30 mouse cellular contexts compared by ENCODE assay signal in the genomic region with DNA sequence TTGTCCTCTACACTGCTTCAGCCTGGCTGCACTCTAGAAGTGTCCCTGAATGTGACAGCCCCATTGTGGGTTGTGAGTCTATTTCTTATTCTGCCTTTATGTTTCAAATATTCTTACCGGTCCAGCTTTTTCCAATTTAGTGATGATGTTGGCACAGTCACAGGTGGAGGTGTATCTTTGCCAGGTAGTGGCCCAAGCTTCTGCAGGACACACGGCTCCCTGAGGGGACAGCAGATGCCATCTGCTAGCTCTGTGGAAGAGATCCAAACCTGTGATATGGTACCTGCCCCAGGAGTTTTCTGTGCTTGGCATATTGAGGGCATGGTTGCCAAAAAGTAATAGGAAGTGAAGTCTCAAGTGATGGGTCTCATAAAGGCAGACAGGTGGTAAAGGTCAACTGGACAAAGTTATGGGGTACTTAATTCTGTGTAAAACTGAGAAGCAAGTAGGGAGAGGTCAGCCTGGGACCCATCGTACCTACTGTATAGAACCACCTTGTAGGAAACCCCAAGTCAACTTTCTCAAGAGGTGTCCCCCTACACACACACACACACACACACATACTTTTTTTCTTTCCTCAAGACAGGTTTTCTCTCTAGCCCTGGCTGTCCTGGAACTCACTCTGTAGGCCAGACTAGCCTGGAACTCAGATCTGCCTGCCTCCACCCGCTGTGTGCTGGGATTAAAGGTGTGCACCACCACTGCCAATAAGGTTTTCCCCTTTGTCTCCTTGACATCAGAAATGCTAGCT. TPM values are rescaled to one million over a fixed set of nuclear protein-coding genes. Genes with fewer than 3 reads are reported as not detected.
A peak's percentile ranks its signal among the peaks of the same experiment; 100 is the strongest.
DNase-seq lines count a peak whose midpoint lies in the region; ATAC-seq and TF ChIP-seq lines count a peak whose summit lies in the region.
"Had no signal": no experiment of that assay in that cellular context is flagged by ENCODE, and none has a peak within 500 bp of the region (broad histone marks: within the 10 kb centered on the region; RNA-seq: fewer than 3 reads in every experiment).

No protein-coding gene starts in this region.

- peaks cover 24% of the 10 kb centered on the region; the same call in 1 of the 2 replicates for H3K36me3 ChIP-seq in hindbrain, postnatal 0 days (ENCODE audit: insufficient read depth, low read length)
- H3K36me3 ChIP-seq in hindbrain, embryonic 13.5 days: peaks cover 57% of the 10 kb centered on the region
- H3K36me3 ChIP-seq in megakaryocyte, embryonic 14.5 days (replicated peaks; ENCODE audit: low read length): peaks cover 100% of the 10 kb centered on the region

- 86% methylated on average over 4 of the region's 4 CpGs for WGBS in hindbrain, postnatal 0 days
- 95% methylated on average over 4 of the region's 4 CpGs for WGBS in hindbrain, embryonic 13.5 days

- no peak for ATAC-seq in hindbrain, postnatal 0 days
- no peak for ATAC-seq in hindbrain, embryonic 13.5 days (ENCODE audit: low FRiP score)
- ATAC-seq in megakaryocyte, adult 5-6 weeks (ENCODE audit: poor library complexity, severe bottlenecking): no peak
- no peak for ATAC-seq in frontal cortex, adult (ENCODE audit: low TSS enrichment)
- ATAC-seq: forebrain, embryonic 13.5 days; hindbrain, embryonic 16.5 days; intestine, embryonic 15.5 days; Patski had no signal

- no peaks in the 10 kb centered on the region for H3K27me3 ChIP-seq in hindbrain, postnatal 0 days (ENCODE audit: insufficient read depth, low read length)
- no peaks in the 10 kb centered on the region for H3K27me3 ChIP-seq in hindbrain, embryonic 13.5 days
- no peaks in the 10 kb centered on the region for H3K27me3 ChIP-seq in megakaryocyte, embryonic 14.5 days (replicated peaks)
- H3K27me3 ChIP-seq: forebrain, embryonic 13.5 days; intestine, embryonic 15.5 days; limb, embryonic 15.5 days; neural tube, embryonic 13.5 days; Patski had no signal

- no peak for TF ChIP-seq CTCF in hindbrain, postnatal 0 days (IDR thresholded peaks at IDR 0.05; ENCODE audit: low read depth)

- H3K4me2 ChIP-seq in hindbrain, postnatal 0 days (ENCODE audit: low read depth, low read length): no peak overlapping the region
- H3K4me2 ChIP-seq in hindbrain, embryonic 13.5 days: no peak overlapping the region
- H3K4me2 ChIP-seq: forebrain, embryonic 13.5 days; intestine, embryonic 15.5 days; limb, embryonic 15.5 days; neural tube, embryonic 13.5 days had no signal

- no peak overlapping the region for H3K4me3 ChIP-seq in hindbrain, postnatal 0 days (ENCODE audit: low read length)
- H3K4me3 ChIP-seq in hindbrain, embryonic 13.5 days: no peak overlapping the region
- peak overlapping the region; percentile 9 for H3K4me3 ChIP-seq in megakaryocyte, embryonic 14.5 days (replicated peaks)
- H3K4me3 ChIP-seq: forebrain, embryonic 13.5 days; hindbrain, embryonic 10.5 days; intestine, embryonic 15.5 days; limb, embryonic 10.5 days; limb, embryonic 15.5 days; midbrain, embryonic 10.5 days; myocyte; neural tube, embryonic 13.5 days had no signal

- H3K9me3 ChIP-seq in hindbrain, postnatal 0 days (ENCODE audit: low read length): no peaks in the 10 kb centered on the region
- no peaks in the 10 kb centered on the region for H3K9me3 ChIP-seq in hindbrain, embryonic 13.5 days
- H3K9me3 ChIP-seq in megakaryocyte, embryonic 14.5 days: no peaks in the 10 kb centered on the region
- H3K9me3 ChIP-seq: forebrain, embryonic 13.5 days; G1E; hindbrain, embryonic 10.5 days; intestine, embryonic 15.5 days; limb, embryonic 10.5 days; limb, embryonic 15.5 days; midbrain, embryonic 10.5 days; neural tube, embryonic 13.5 days had no signal

- H3K9ac ChIP-seq in hindbrain, postnatal 0 days (replicated peaks; ENCODE audit: low read length): no peak overlapping the region
- H3K9ac ChIP-seq in hindbrain, embryonic 13.5 days: no peak overlapping the region
- H3K9ac ChIP-seq: forebrain, embryonic 13.5 days; intestine, embryonic 15.5 days; limb, embryonic 15.5 days; neural tube, embryonic 13.5 days had no signal

- peak; percentile 19 for DNase-seq in hindbrain, postnatal 0 days (ENCODE audit: low spot score)
- peak; percentile 93 for DNase-seq in cerebellum, adult 8-10 months
- peak; percentile 91 to 93 for DNase-seq in cerebellum, postnatal 25 days
- DNase-seq in adrenal gland, postnatal 25 days: no peak
- DNase-seq: adrenal gland, postnatal 10 days; gastrocnemius, postnatal 14 days; heart, postnatal 14 days; kidney, adult 2 months; kidney, postnatal 4 days; lung, adult 2 months; lung, postnatal 10 days; thymus, postnatal 14 days had no signal

- no peak overlapping the region; the same call in 1 of the 2 replicates for H3K27ac ChIP-seq in hindbrain, postnatal 0 days
- H3K27ac ChIP-seq in hindbrain, embryonic 13.5 days: no peak overlapping the region
- H3K27ac ChIP-seq: forebrain, embryonic 13.5 days; hindbrain, embryonic 10.5 days; intestine, embryonic 15.5 days; kidney, postnatal 0 days; limb, embryonic 10.5 days; limb, embryonic 15.5 days; macrophage; midbrain, embryonic 10.5 days; neural tube, embryonic 13.5 days had no signal

- no peaks in the 10 kb centered on the region; the same call in 1 of the 2 replicates for H3K4me1 ChIP-seq in hindbrain, postnatal 0 days (ENCODE audit: insufficient read depth, low read length)
- H3K4me1 ChIP-seq in hindbrain, embryonic 13.5 days (replicated peaks): no peaks in the 10 kb centered on the region
- H3K4me1 ChIP-seq in megakaryocyte, embryonic 14.5 days: peaks cover 100% of the 10 kb centered on the region
- H3K4me1 ChIP-seq: forebrain, embryonic 13.5 days; limb, embryonic 15.5 days; midbrain, embryonic 10.5 days had no signal

RNA-seq across cellular contexts. Expression of a gene that starts 12.0 kb away (rescaled TPM):
- total RNA-seq in hindbrain, postnatal 0 days (2014; rRNA removed): 131 and 135 TPM in 2 replicates
- polyA plus RNA-seq in hindbrain, postnatal 0 days (2015; fragmentation: Nextera tagmentation; extraction: Ambion mirVana): 158 and 160 TPM in 2 replicates
- 152 and 155 TPM in 2 replicates for polyA plus RNA-seq in hindbrain, embryonic 13.5 days (2015; fragmentation: Nextera tagmentation; extraction: Ambion mirVana)
- polyA plus RNA-seq in megakaryocyte, embryonic 14.5 days (2012; ENCODE audit: insufficient read depth, low replicate concordance): 175 and 255 TPM in 2 replicates
- 356 and 374 TPM in 2 replicates for total RNA-seq in megakaryocyte, adult 5-6 weeks (2015)
- total RNA-seq in megakaryocyte, adult 5-6 weeks (2017): 194 and 199 TPM in 2 replicates
- 284 and 313 TPM in 2 replicates for total RNA-seq in adrenal gland, postnatal 25 days (2021)

RNA-seq across cellular contexts. Expression of a gene that starts 12.1 kb away (rescaled TPM):
- total RNA-seq in hindbrain, postnatal 0 days (2014; rRNA removed): 0.68 TPM in 1 of 2 replicates, not detected in the other
- polyA plus RNA-seq in hindbrain, postnatal 0 days (2015; fragmentation: Nextera tagmentation; extraction: Ambion mirVana): 0.13 and 0.15 TPM in 2 replicates
- 0.28 and 0.31 TPM in 2 replicates for polyA plus RNA-seq in hindbrain, embryonic 13.5 days (2015; fragmentation: Nextera tagmentation; extraction: Ambion mirVana)
- polyA plus RNA-seq in megakaryocyte, embryonic 14.5 days (2012; ENCODE audit: insufficient read depth, low replicate concordance): 86.1 and 150 TPM in 2 replicates
- 0.83 and 2.2 TPM in 2 replicates for total RNA-seq in megakaryocyte, adult 5-6 weeks (2015)
- 1.3 and 1.8 TPM in 2 replicates for total RNA-seq in megakaryocyte, adult 5-6 weeks (2017)
- not detected in 2 replicates for total RNA-seq in adrenal gland, postnatal 25 days (2021)
- total RNA-seq: gastrocnemius, postnatal 14 days; midbrain, postnatal 0 days had no signal
- polyA plus RNA-seq: midbrain, postnatal 0 days; neural tube, embryonic 13.5 days had no signal

RNA-seq across cellular contexts. Expression of a gene that starts 17.2 kb away (rescaled TPM):
- 1.7 and 4.4 TPM in 2 replicates for total RNA-seq in hindbrain, postnatal 0 days (2014; rRNA removed)
- polyA plus RNA-seq in hindbrain, postnatal 0 days (2015; fragmentation: Nextera tagmentation; extraction: Ambion mirVana): 3.6 and 3.8 TPM in 2 replicates
- 12.0 and 12.6 TPM in 2 replicates for polyA plus RNA-seq in hindbrain, embryonic 13.5 days (2015; fragmentation: Nextera tagmentation; extraction: Ambion mirVana)
- polyA plus RNA-seq in megakaryocyte, embryonic 14.5 days (2012; ENCODE audit: insufficient read depth, low replicate concordance): 0.13 TPM in 1 of 2 replicates, not detected in the other
- 1.4 and 2.4 TPM in 2 replicates for total RNA-seq in megakaryocyte, adult 5-6 weeks (2015)
- 1.5 and 1.9 TPM in 2 replicates for total RNA-seq in megakaryocyte, adult 5-6 weeks (2017)
- 4.8 and 5.9 TPM in 2 replicates for total RNA-seq in adrenal gland, postnatal 25 days (2021)

RNA-seq across cellular contexts. Expression of a gene that starts 35.1 kb away (rescaled TPM):
- 18.2 and 26.6 TPM in 2 replicates for total RNA-seq in hindbrain, postnatal 0 days (2014; rRNA removed)
- 12.6 and 14.4 TPM in 2 replicates for polyA plus RNA-seq in hindbrain, postnatal 0 days (2015; fragmentation: Nextera tagmentation; extraction: Ambion mirVana)
- 25.7 and 28.6 TPM in 2 replicates for polyA plus RNA-seq in hindbrain, embryonic 13.5 days (2015; fragmentation: Nextera tagmentation; extraction: Ambion mirVana)
- polyA plus RNA-seq in megakaryocyte, embryonic 14.5 days (2012; ENCODE audit: insufficient read depth, low replicate concordance): 5.1 and 8.1 TPM in 2 replicates
- 0.36 and 0.38 TPM in 2 replicates for total RNA-seq in megakaryocyte, adult 5-6 weeks (2015)
- total RNA-seq in megakaryocyte, adult 5-6 weeks (2017): 0.73 TPM in 1 of 2 replicates, not detected in the other
- total RNA-seq in adrenal gland, postnatal 25 days (2021): 5.5 and 5.8 TPM in 2 replicates
